Mouse (Mus musculus) retina, embryonic 14.5 days (tissue): ENCODE measurements around the gene Wdr37.

Experiments used
- DNase-seq: peaks from one replicate; pipeline ENCODE4 v3.0.0-alpha.2; 2015; ENCODE audit warnings: low spot score

The Wdr37 gene

GRCm38 (mm10) chr13:8839937-8840336 is 31.8 kb downstream of the Wdr37 start:
- no peak for DNase-seq

DNA sequence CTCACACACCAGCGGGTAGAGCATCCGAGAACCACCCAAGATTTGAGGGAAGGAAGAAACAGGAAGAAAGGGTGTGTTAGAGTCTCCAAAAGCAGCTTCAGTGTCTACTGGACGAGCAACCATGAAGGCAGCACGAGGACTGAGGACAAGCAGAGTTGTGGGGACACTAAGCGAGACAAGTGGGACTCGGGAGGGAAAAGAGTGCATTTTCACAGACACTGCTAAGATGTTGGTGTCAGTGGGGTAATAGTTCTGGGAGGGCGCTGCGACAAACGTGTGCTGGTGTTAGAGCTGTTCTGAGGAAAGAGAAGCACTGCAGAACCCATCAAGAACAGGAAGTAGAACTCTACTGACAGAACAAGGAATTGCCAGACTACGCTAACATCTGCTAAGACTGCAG is 32.6 kb downstream of the Wdr37 start:
- no peak for DNase-seq

DNA sequence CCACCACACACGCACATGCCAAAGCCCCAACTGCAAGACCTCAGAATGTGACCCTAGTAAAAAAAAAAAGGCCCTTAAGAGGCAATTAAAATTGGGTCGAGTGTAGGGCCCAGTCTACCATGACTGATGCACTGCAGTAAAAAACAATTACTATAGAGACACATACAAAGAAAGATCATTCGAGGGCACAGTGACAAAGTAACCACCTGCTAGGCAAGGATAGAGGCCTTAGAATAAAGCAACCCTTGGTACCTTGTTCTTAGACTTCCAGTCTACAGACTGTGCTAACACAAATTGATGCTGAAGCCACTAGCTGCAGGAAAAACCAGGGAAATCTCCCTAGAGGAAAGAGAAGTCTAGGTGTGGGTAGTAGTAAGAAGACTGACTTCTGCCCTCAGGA is 33.3 kb downstream of the Wdr37 start:
- peak; percentile 59 for DNase-seq

- no peak for DNase-seq
These were observed 37.1 kb downstream of the Wdr37 start for GRCm38 (mm10) chr13:8834573-8834972.

DNA sequence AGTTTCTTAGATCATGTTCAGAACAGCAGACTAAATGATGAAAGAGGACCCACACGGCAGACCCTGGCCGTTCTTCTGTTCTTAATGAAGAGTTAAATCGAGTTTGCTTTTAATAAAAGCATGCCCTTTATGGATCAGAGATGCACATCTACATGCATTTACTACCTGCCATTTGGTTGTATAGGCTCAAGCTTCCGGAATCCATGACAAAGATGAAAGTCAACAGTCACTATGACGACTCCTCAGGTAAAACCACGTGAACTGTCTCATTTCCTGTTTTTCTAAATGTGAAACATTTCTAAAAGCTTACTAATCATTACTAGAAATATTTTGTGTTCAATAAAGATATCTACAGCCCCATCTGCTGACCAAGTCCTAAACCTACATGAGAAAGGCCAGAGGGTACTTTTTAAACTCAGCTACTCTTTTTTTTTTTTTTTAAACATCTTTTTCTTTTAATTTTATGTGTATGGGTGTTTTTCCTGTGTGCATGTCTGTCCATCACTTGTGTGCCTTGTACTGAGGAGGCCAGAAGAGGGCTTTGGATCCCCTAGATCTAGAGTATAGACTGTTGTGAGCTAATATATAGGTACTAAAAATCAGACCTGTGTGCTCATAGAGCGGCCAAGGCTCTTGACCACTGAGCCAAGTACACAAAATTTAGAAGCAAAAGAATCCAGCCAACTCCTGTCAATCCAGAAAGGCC is 40.0 kb downstream of the Wdr37 start:
- no peak for DNase-seq

DNA sequence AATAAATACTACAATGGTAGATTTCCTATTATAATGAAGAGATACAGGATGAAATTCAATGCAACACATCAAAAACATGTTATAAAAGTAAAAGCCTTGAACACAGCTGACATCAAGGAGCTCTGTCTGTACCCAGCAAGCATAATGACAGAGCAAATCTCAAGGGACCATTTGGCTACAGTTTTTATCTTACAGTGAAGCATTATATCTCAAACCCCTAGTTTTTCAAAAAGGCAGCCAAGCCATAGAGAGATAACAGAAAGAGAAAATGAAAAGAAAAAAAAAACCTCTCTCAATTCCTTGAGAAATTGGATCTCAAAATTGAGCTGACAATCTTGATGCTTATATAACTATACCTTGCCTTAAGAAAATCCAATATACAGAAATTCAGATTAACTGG is 41.0 kb downstream of the Wdr37 start:
- no peak for DNase-seq

GRCm38 (mm10) chr13:8829784-8830183 is 41.9 kb downstream of the Wdr37 start:
- DNase-seq = peak; percentile 51

DNA sequence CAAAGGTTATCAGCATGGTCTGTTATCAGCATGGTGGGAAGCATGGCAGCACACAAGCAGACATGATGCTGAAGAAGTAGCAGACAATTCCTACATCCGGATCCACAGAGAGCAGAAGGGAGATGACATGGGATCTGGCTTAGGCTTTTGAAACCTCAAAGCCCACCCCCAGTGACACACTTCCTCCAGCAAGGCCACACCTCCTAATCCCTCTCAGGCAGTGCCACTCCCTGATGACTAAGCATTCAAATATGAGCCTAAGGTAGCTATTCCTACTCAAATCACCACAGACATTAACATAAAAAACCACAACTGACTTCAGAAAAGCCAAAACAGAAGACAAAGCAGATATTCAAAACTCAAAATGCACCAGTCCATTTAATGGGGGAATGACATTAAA is 42.8 kb downstream of the Wdr37 start:
- DNase-seq = no peak

GRCm38 (mm10) chr13:8823546-8823945 is 48.2 kb downstream of the Wdr37 start:
- peak; percentile 6 for DNase-seq

DNA sequence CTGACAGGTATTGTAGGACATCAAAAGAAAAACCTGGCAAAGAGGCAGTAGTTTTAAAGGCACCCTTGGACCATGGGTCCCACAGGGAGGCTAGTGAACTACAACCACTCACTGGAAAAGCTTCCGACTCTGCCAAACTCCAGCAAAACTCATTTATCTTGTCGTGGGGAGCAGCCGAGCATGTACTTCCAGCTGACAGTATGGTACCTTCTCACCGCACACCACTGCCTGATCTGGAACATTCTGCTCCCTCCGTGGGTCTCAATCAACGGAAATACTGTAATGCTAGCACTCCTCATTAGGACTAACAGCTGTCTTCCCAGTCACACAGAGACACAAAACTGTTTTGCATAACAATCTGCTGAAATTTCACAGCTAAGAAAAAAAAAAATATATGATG is 48.6 kb downstream of the Wdr37 start:
- DNase-seq = peak; percentile 7

GRCm38 (mm10) chr13:8822201-8822600 is 49.5 kb downstream of the Wdr37 start:
- no peak for DNase-seq

DNA sequence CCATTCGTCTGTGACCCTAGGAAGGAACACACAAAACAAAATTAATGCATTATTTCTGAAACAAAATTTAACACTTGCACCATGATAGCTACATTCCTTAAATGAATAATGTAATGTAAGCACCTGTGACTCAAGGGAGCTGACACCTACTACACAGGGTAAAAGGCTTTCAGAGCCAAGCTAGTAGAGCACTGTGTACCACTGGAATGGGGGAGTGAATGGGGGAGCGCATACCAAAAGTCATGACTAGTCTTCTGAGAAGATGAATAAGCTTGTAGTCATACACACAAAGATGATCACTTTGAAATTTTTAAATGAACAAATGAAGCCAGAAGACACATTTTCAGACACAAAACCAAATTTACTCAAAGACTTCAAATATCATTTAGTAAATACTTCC is 65.8 kb downstream of the Wdr37 start:
- no peak for DNase-seq

GRCm38 (mm10) chr13:8800576-8800975 is 71.1 kb downstream of the Wdr37 start:
- DNase-seq = no peak

- no peak for DNase-seq
These were observed 78.5 kb downstream of the Wdr37 start for GRCm38 (mm10) chr13:8793217-8793616.

DNA sequence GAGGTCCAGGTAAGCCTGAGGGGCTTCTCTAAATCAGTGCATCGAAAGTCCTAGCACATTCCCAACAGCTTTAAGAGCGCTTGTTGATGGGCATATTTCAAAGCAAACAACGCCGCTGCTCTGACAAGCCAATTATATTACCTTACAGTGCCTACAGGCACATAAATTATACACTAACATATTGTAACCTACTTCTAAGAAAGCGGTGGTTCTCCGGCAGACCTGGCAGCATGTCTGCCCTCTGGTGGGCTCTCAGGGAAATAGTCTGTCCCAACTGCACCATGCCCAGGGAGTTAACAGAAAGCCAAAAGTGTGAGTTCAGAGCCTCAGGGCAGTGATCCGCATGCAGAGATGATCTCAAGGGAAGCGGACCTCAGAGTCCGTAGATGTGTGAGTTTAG is 86.5 kb downstream of the Wdr37 start:
- peak; percentile 77 for DNase-seq

DNA sequence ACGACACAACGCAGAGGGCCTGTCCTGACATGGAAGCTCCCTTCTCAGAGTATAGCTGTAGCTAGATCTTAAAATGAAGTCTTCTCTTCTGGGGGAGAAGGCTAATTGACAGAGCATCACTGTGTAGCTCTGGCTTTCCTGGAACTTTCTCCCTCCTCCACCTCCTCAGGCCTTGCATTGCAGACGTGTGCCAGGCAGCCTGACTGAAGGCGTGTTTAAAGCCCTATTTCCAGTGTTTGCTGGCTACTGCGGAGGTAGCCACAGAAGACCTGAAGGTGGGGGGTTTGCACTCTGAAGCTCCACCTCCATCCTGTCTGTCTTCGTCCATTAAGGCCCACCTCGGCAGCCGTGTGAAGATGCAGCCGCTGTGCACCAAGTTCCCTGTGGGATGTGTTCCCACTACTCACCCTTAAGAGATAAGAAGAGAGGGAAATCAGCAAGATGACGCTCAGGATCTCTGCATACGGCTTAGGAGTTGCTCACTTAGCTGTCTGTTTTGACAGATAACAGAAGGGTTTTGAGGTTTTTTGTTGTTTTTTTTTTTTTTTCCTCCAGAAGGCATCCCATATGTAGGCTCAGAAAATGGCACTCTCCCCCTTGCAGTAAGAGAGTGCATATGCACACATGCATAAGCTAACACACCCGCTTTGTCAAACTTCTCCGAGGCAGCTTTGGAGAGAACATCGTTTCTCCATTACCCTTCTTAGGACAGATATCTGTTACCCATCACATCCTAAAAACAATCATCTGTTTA is 87.2 kb downstream of the Wdr37 start:
- no peak for DNase-seq

DNA sequence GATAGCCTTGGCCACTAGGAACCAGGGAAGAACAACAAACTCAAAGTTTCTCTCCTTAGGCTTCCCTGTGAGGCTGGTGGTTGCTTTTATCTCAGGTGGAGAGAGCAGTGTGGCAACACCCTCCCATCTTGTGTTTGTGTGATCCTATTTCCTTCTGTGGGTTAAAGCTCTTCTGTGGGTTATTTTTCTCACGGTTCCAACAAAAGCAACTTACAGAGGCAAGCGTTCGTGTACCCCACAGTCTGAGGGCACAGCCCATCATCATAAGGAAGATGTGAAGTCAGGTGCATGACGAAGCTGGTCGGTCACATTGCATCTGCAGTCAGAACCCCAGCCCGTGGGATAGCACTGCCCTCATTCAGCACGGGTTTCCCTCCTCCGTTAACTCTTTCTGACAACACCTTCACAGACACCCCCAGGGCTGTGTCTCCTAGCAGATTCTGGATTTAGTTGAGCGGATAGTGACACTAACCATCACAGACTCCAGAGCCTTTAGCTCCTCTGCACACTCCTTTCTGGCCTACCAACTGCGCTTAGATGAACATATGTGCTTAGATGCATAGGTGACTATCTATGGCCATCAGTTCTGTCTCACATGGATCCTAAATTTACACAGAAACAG is 87.9 kb downstream of the Wdr37 start:
- DNase-seq = no peak

GRCm38 (mm10) chr13:8782636-8783035 is 89.1 kb downstream of the Wdr37 start:
- DNase-seq = no peak

DNA sequence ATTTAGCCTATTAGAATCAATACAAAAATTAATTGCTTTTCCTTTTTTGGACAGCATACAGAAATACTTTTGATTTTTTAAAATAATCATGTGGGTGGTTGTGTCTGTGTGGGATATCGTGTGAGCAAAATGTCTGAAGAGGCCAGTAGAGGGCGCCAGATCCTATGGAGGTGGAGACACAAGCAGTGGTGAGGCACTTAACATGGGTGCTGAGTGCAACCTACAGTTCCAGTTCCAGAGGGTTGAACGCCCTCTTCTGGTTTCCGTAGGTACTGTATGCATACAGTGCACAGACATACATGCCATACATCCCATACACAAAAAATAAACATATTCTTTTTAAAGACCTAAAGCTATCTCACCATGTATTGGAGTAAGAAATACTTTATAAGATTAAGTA is 91.3 kb downstream of the Wdr37 start:
- peak; percentile 58 for DNase-seq

DNA sequence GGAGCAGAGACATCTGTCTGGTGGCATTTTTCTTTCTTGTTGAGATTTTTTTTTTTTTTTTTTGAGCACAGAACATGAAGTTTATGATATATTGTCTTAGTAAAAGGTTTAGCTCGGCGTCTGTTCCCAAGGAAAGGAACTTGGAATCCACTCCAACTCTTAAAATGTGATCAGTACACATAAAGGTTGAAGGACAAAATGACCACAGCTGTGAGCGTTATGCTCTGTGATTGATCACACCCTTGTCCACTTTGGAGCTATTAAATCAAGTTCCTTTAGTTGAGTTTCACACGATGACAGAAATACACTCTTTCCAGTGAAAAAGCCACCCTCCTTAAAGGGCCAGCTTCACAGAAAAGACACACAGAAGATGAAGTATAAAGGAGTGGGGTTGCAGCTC is 101.1 kb downstream of the Wdr37 start:
- no peak for DNase-seq

GRCm38 (mm10) chr13:8769654-8770227 is 102.0 kb downstream of the Wdr37 start:
- DNase-seq = no peak

- no peak for DNase-seq
These were observed 110.8 kb downstream of the Wdr37 start for GRCm38 (mm10) chr13:8760940-8761339.
